Mouse (Mus musculus) midbrain, embryonic 13.5 days (tissue): ENCODE data around the gene Aprt. TPM values are rescaled to one million over a fixed set of nuclear protein-coding genes. Genes with fewer than 3 reads are reported as not detected.

ENCODE experiments used
- microRNA-seq: library from miRNA; unstranded; fragments of <30 nt; microRNA quantifications from one replicate; pipeline ENCODE4, GENCODE M21; 2016
- polyA plus RNA-seq: library from polyadenylated mRNA; unstranded; fragments of >200 nt; fragmentation: Nextera tagmentation; extraction: Ambion mirVana; gene quantifications from 2 replicates; pipeline ENCODE4 v1.2.1, GENCODE M21; 2015

Aprt gene
- polyA plus RNA-seq, 1 experiment from 2014 or later, result 152 TPM

Small RNAs within 50 kb of the gene (microRNA-seq; reads per million reads assigned to microRNA genes)
- gene Mir6396, result not detected

Other genes starting within 250 kb of the Aprt start
- gene Trhr2, start 216.2 kb downstream of the Aprt start, polyA plus RNA-seq, result not detected in 2 replicates
- 40.0 and 44.9 TPM in 2 replicates for gene Zc3h18, start 200.3 kb downstream of the Aprt start, polyA plus RNA-seq
- not detected in 2 replicates for gene Il17c, start 154.9 kb downstream of the Aprt start, polyA plus RNA-seq
- gene Cyba, start 144.0 kb downstream of the Aprt start, polyA plus RNA-seq, result 30.7 and 33.8 TPM in 2 replicates
- 45.9 and 47.5 TPM in 2 replicates for gene Mvd, start 133.5 kb downstream of the Aprt start, polyA plus RNA-seq
- not detected in 2 replicates for gene Snai3, start 116.2 kb downstream of the Aprt start, polyA plus RNA-seq
- 37.8 and 38.1 TPM in 2 replicates for gene Rnf166, start 100.8 kb downstream of the Aprt start, polyA plus RNA-seq
- gene Ctu2, start 100.8 kb downstream of the Aprt start, polyA plus RNA-seq, result 73.0 and 80.7 TPM in 2 replicates
- 1.6 and 2.9 TPM in 2 replicates for gene Piezo1, start 25.6 kb downstream of the Aprt start, polyA plus RNA-seq
- gene Cdt1, start 8.9 kb downstream of the Aprt start, polyA plus RNA-seq, result 13.8 and 14.1 TPM in 2 replicates
- gene Galns, start 34.6 kb upstream of the Aprt start, polyA plus RNA-seq, result 3.9 and 4.7 TPM in 2 replicates
- gene Trappc2l, start 34.7 kb upstream of the Aprt start, polyA plus RNA-seq, result 98.5 and 102 TPM in 2 replicates
- not detected in 2 replicates for gene Pabpn1l, start 45.8 kb upstream of the Aprt start, polyA plus RNA-seq
- gene Cbfa2t3, start 122.2 kb upstream of the Aprt start, polyA plus RNA-seq, result 20.2 and 20.9 TPM in 2 replicates
- 17.9 and 18.7 TPM in 2 replicates for gene Acsf3, start 198.6 kb upstream of the Aprt start, polyA plus RNA-seq